Mouse (Mus musculus) midbrain, embryonic 16.5 days (tissue): ENCODE results near the gene Hist1h3f. TPM values are rescaled to one million over a fixed set of nuclear protein-coding genes. Genes with fewer than 3 reads are reported as not detected.
"Not testable (repeated sequence)": the region's sequence is repeated elsewhere in the genome, so short reads cannot be mapped to it uniquely, and the experiment has no call there.

Experiments used
- ATAC-seq: fragments of 200-750 bp; cut with Nextera tagmentation; 2 replicates; pipeline ENCODE4 v1.8.0; 2017; ENCODE audit warnings: moderate TSS enrichment
- H3K27ac ChIP-seq: fragments of 300-500 bp; sonication (generic); 2 replicates; pipeline ENCODE4 v1.5.1; 2014; ENCODE audit warnings: mild to moderate bottlenecking, low read length, mixed read lengths
- H3K27me3 ChIP-seq: fragments of 300-500 bp; sonication (generic); 2 replicates; pipeline ENCODE4 v1.6.1; 2014; ENCODE audit warnings: low read depth, low read length, mixed read lengths; ENCODE audit not compliant: control insufficient read depth, insufficient read depth
- H3K36me3 ChIP-seq: fragments of 300-500 bp; sonication (generic); 2 replicates; pipeline ENCODE4 v1.6.1; 2014; ENCODE audit warnings: mild to moderate bottlenecking, low read length, moderate library complexity, mixed read lengths; ENCODE audit not compliant: control insufficient read depth, insufficient read depth
- H3K4me1 ChIP-seq: fragments of 300-500 bp; sonication (generic); 2 replicates; pipeline ENCODE4 v1.6.1; 2014; ENCODE audit warnings: mild to moderate bottlenecking, low read length, mixed read lengths; ENCODE audit not compliant: control insufficient read depth, insufficient read depth
- H3K4me2 ChIP-seq: fragments of 300-500 bp; sonication (generic); 2 replicates; pipeline ENCODE4 v1.6.1; 2014; ENCODE audit warnings: mild to moderate bottlenecking, low read length, mixed read lengths
- H3K4me3 ChIP-seq: fragments of 300-500 bp; sonication (generic); 2 replicates; pipeline ENCODE4 v1.5.1; 2014; ENCODE audit warnings: low read depth, mild to moderate bottlenecking, low read length, moderate library complexity, mixed read lengths
- H3K9ac ChIP-seq: fragments of 300-500 bp; sonication (generic); 2 replicates; pipeline ENCODE4 v1.6.1; 2014; ENCODE audit warnings: low read depth, low read length, mixed read lengths
- H3K9me3 ChIP-seq: fragments of 300-500 bp; sonication (generic); replicated peaks from 2 replicates; pipeline ENCODE4 v1.6.1; 2014; ENCODE audit warnings: mild to moderate bottlenecking, low read length, mixed read lengths; ENCODE audit not compliant: control insufficient read depth, poor library complexity, severe bottlenecking
- WGBS: fragments of 180-500 bp; shearing (Covaris S2); extraction: QIAGEN DNeasy Blood & Tissue Kit; methylation state at CpG from one replicate; pipeline ENCODE4 v1.1.7; 2014; 5-methylcytosine and 5-hydroxymethylcytosine counted together
- polyA plus RNA-seq: library from polyadenylated mRNA; unstranded; fragments of >200 nt; fragmentation: Nextera tagmentation; extraction: Ambion mirVana; gene quantifications from 2 replicates; pipeline ENCODE4 v1.2.1, GENCODE M21; 2015

The Hist1h3f gene
- polyA plus RNA-seq, 1 experiment from 2014 or later, result not detected

- Histone ChIP-seq H3K27me3 (no peaks in the 10 kb centered on the region), H3K9me3 (no peaks in the 10 kb centered on the region), H3K36me3 (no peaks in the 10 kb centered on the region), H3K9ac (no peak overlapping the region), H3K27ac (no peak overlapping the region), H3K4me1 (peaks cover 6% of the 10 kb centered on the region), H3K4me2 (no peak overlapping the region), H3K4me3 (no peak overlapping the region)
- 93% methylated on average over 3 of the region's 3 CpGs for WGBS
- no peak for ATAC-seq
These were observed 2.4 kb upstream of the Hist1h3f start for GRCm38 (mm10) chr13:23541497-23541896.

DNA sequence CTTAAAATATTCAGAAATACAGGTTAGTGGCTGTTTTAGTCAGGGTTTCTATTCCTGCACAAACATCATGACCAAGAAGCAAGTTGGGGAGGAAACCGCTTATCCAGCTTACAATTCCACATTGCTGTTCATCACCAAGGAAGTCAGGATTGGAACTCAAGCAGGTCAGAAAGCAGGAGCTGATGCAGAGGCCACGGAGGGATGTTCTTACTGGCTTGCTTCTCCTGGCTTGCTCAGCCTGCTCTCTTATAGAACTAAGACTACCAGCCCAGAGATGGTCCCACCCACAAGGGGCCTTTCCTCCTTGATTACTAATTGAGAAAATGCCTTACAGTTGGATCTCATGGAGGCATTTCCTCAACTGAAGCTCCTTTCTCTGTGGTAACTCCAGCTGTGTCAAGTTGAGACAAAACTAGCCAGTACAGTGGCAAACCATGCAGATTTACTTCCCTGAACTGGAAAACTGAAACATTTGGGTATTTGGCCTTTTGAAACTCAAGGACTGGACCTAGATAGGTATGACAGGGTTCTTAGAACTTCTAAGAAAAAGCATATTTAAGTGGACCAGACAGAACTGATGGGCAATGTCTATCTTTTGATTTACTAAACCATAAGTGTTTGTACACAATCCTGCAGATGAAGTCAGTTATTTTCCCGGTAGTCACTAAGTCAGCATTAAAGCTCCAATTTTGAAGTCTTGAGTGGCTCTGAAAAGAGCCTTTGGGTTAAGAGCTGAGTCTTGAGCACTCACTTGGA lies 1.4 kb upstream of the Hist1h3f start:
- 5% methylated on average over 3 of the region's 3 CpGs for WGBS
- Histone ChIP-seq H3K9ac (peak overlapping the region; percentile 49), H3K4me2 (peak overlapping the region; percentile 83), H3K4me3 (peak overlapping the region; percentile 44)
- not testable (repeated sequence) for H3K9me3 ChIP-seq, H3K27me3 ChIP-seq, ATAC-seq, H3K36me3 ChIP-seq, H3K4me1 ChIP-seq, H3K27ac ChIP-seq

DNA sequence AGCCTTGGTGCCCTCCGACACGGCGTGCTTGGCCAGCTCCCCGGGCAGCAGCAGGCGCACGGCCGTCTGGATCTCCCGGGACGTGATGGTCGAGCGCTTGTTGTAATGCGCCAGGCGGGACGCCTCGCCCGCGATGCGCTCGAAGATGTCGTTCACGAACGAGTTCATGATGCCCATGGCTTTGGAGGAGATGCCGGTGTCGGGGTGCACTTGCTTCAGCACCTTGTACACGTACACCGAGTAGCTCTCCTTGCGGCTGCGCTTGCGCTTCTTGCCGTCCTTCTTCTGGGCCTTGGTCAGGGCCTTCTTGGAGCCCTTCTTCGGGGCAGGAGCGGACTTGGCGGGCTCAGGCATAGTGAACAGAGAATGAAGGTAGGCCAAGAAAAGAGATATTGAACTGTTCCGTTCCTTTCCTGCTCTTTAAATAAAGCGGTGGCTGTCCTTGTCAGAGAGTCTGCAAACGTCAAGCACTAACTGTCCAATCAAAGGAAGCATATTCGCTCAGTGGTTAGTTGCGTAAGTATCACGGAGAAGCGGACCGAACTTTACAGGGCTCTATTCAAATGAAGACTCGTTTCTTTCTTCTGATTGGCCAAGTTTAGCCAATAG lies 749 bp upstream of the Hist1h3f start, which contains the start of gene Hist1h2bh:
Gene Hist1h2bh, minus strand, starts transcription at position 394 of the 609 bp plus-strand sequence.
- not testable (repeated sequence) for H3K9me3 ChIP-seq
- H3K9ac ChIP-seq, result peak within 1 kb of the TSS; percentile 49
- under 1% methylated on average over 27 of the region's 42 CpGs for WGBS

DNA sequence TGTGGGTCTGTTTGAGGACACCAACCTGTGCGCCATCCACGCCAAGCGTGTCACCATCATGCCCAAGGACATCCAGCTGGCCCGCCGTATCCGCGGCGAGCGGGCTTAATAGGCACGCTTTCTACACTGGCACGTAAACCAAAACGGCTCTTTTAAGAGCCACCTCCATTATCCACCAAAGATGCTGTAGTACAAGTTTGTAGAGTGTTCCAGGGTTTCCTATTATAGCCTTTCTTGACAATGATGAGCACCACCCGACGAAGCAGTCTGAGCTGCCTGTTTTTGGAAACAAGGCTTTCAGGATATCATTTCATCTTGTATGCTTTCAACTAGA lies 902 bp downstream of the Hist1h3f start:
- H3K27me3 ChIP-seq, H3K9me3 ChIP-seq, H3K36me3 ChIP-seq, H3K4me1 ChIP-seq, H3K9ac ChIP-seq, ATAC-seq: not testable (repeated sequence)
- WGBS, result 0% methylated on average over 11 of the region's 14 CpGs
- H3K4me3 ChIP-seq, result peak overlapping the region; percentile 48
- H3K4me2 ChIP-seq, result peak overlapping the region; percentile 46
- peak overlapping the region; percentile 88 for H3K27ac ChIP-seq

More for the DNA sequence above, 749 bp upstream of the Hist1h3f start, which contains the start of gene Hist1h2bh:
- peak within 1 kb of the TSS; percentile 75 for H3K27ac ChIP-seq
- not testable (repeated sequence) for H3K36me3 ChIP-seq, H3K4me1 ChIP-seq, H3K27me3 ChIP-seq
- peak within 1 kb of the TSS; percentile 48 for H3K4me3 ChIP-seq
- peak; percentile 90 for ATAC-seq
- H3K4me2 ChIP-seq, result peak within 1 kb of the TSS; percentile 83

- H3K9me3 ChIP-seq, result no peaks in the 10 kb centered on the region
- no peak overlapping the region for H3K4me2 ChIP-seq
- H3K9ac ChIP-seq, result no peak overlapping the region
- no peaks in the 10 kb centered on the region for H3K36me3 ChIP-seq
- H3K27ac ChIP-seq, result no peak overlapping the region
- H3K4me3 ChIP-seq, result no peak overlapping the region
- 79% methylated on average over 5 of the region's 5 CpGs for WGBS
- peaks cover 11% of the 10 kb centered on the region for H3K4me1 ChIP-seq
- H3K27me3 ChIP-seq, result no peaks in the 10 kb centered on the region
- ATAC-seq, result no peak
These were observed 2.8 kb downstream of the Hist1h3f start for GRCm38 (mm10) chr13:23546694-23547093.

- ATAC-seq, result no peak
- Histone ChIP-seq H3K27me3 (no peaks in the 10 kb centered on the region), H3K27ac (peak overlapping the region; percentile 86), H3K4me1 (peaks cover 20% of the 10 kb centered on the region), H3K36me3 (no peaks in the 10 kb centered on the region), H3K4me3 (peak overlapping the region; percentile 45), H3K9me3 (no peaks in the 10 kb centered on the region), H3K9ac (peak overlapping the region; percentile 55; the same call in 1 of the 2 replicates), H3K4me2 (peak overlapping the region; percentile 67)
- WGBS, result 6% methylated on average over 3 of the region's 3 CpGs
These were observed 6.9 kb downstream of the Hist1h3f start for GRCm38 (mm10) chr13:23550761-23551145.

DNA sequence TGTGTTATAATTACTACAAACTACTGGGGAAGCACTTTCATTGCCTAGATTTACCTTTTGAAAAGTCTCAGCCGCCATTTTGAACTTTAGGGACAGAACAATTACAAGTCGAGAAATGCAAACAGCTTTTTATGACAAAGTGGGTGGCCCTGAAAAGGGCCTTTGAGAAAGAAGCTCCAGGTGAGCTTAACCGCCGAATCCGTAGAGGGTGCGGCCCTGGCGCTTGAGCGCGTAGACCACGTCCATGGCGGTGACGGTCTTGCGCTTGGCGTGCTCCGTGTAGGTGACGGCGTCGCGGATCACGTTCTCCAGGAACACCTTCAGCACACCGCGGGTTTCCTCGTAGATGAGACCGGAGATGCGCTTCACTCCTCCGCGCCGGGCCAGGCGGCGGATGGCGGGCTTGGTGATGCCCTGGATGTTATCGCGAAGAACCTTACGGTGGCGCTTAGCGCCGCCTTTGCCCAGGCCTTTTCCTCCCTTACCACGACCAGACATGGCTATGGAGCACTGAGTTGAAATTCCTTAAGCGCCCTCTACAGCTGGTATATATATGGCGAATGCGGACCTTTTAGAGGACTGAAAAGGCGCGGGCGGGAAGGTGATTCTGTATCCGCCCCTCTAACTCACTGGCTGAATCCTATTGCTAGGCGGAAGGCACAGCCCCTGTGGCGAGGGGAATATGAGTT lies 7.4 kb downstream of the Hist1h3f start, which contains the start of gene Hist1h4f:
Gene Hist1h4f, minus strand, starts transcription at position 503 of the 689 bp plus-strand sequence.
- ATAC-seq, result peak; percentile 93
- not testable (repeated sequence) for H3K27me3 ChIP-seq, H3K9me3 ChIP-seq, H3K36me3 ChIP-seq
- whole genome bisulfite sequencing, result under 1% methylated on average over 42 of the region's 47 CpGs
- Histone ChIP-seq H3K4me2 (peak within 1 kb of the TSS; percentile 67), H3K4me1 (peaks cover 21% of the 10 kb centered on the region), H3K4me3 (peak within 1 kb of the TSS; percentile 45), H3K9ac (peak within 1 kb of the TSS; percentile 55), H3K27ac (peak within 1 kb of the TSS; percentile 86)

- Histone ChIP-seq H3K27ac (peak overlapping the region; percentile 86), H3K36me3 (no peaks in the 10 kb centered on the region), H3K27me3 (no peaks in the 10 kb centered on the region), H3K4me1 (peaks cover 23% of the 10 kb centered on the region), H3K4me2 (peak overlapping the region; percentile 67), H3K4me3 (peak overlapping the region; percentile 45), H3K9me3 (no peaks in the 10 kb centered on the region), H3K9ac (no peak overlapping the region)
- ATAC-seq, result no peak
- WGBS, result 48% methylated on average over 8 of the region's 8 CpGs
These were observed 8.4 kb downstream of the Hist1h3f start for GRCm38 (mm10) chr13:23551931-23552914.
